Mouse (Mus musculus): ENCODE data around the gene Ube2e2. TPM values are rescaled to one million over a fixed set of nuclear protein-coding genes. Genes with fewer than 3 reads are reported as not detected.

Ube2e2 gene
- polyA plus RNA-seq (2016; fragmentation: Nextera tagmentation; extraction: Ambion mirVana) = 42.9 and 45.4 TPM in 2 replicates

- ATAC-seq (ENCODE audit: insufficient number of reproducible peaks, low FRiP score) = peak; percentile 69
- Histone ChIP-seq H3K27ac (ENCODE audit: poor library complexity, severe bottlenecking) (peak within 1 kb of the TSS; percentile 65), H3K9ac (peak within 1 kb of the TSS; percentile 81), H3K27me3 (replicated peaks) (no peaks in the 10 kb centered on the region), H3K4me2 (peak within 1 kb of the TSS; percentile 92), H3K4me1 (replicated peaks) (no peaks in the 10 kb centered on the region), H3K4me3 (peak within 1 kb of the TSS; percentile 73), H3K9me3 (replicated peaks) (no peaks in the 10 kb centered on the region), H3K36me3 (no peaks in the 10 kb centered on the region)
- WGBS = under 1% methylated on average over 21 of the region's 22 CpGs
Observed at GRCm38 (mm10) chr14:18893947-18894445, at the start of gene Ube2e2. Ube2e2 (minus strand) TSS chr14:18894267.

GRCm38 (mm10) chr14:18940068-18940467 is 46.0 kb upstream of the Ube2e2 start:
- no peaks in the 10 kb centered on the region for H3K36me3 ChIP-seq
- H3K9ac ChIP-seq = no peak overlapping the region
- peaks cover 4% of the 10 kb centered on the region; the same call in 1 of the 2 replicates for H3K9me3 ChIP-seq (replicated peaks)
- H3K27ac ChIP-seq (ENCODE audit: poor library complexity, severe bottlenecking) = no peak overlapping the region
- no peaks in the 10 kb centered on the region for H3K27me3 ChIP-seq (replicated peaks)
- H3K4me3 ChIP-seq = no peak overlapping the region
- H3K4me1 ChIP-seq (replicated peaks) = no peaks in the 10 kb centered on the region
- no peak overlapping the region for H3K4me2 ChIP-seq
- ATAC-seq (ENCODE audit: insufficient number of reproducible peaks, low FRiP score) = no peak

- H3K4me2 ChIP-seq = no peak overlapping the region
- H3K4me3 ChIP-seq = no peak overlapping the region
- H3K4me1 ChIP-seq (replicated peaks) = no peaks in the 10 kb centered on the region
- H3K27ac ChIP-seq (ENCODE audit: poor library complexity, severe bottlenecking) = no peak overlapping the region
- ATAC-seq (ENCODE audit: insufficient number of reproducible peaks, low FRiP score) = no peak
- no peaks in the 10 kb centered on the region for H3K9me3 ChIP-seq (replicated peaks)
- no peak overlapping the region for H3K9ac ChIP-seq
- no peaks in the 10 kb centered on the region for H3K27me3 ChIP-seq (replicated peaks)
- no peaks in the 10 kb centered on the region for H3K36me3 ChIP-seq
Observed at GRCm38 (mm10) chr14:18903553-18903952, 9.5 kb upstream of the Ube2e2 start.

GRCm38 (mm10) chr14:18893121-18893946 is 733 bp downstream of the Ube2e2 start:
- Histone ChIP-seq H3K27ac (ENCODE audit: poor library complexity, severe bottlenecking) (peak overlapping the region; percentile 65), H3K36me3 (no peaks in the 10 kb centered on the region), H3K4me1 (replicated peaks) (no peaks in the 10 kb centered on the region), H3K9me3 (replicated peaks) (no peaks in the 10 kb centered on the region), H3K9ac (peak overlapping the region; percentile 81), H3K4me3 (peak overlapping the region; percentile 73), H3K27me3 (replicated peaks) (no peaks in the 10 kb centered on the region), H3K4me2 (peak overlapping the region; percentile 92)
- ATAC-seq (ENCODE audit: insufficient number of reproducible peaks, low FRiP score) = peak; percentile 90
- WGBS = 5% methylated on average over 111 of the region's 116 CpGs

GRCm38 (mm10) chr14:18889571-18889970 is 4.5 kb downstream of the Ube2e2 start:
- Histone ChIP-seq H3K4me3 (no peak overlapping the region), H3K4me2 (no peak overlapping the region), H3K36me3 (no peaks in the 10 kb centered on the region; the same call in 1 of the 2 replicates), H3K27ac (ENCODE audit: poor library complexity, severe bottlenecking) (no peak overlapping the region), H3K27me3 (replicated peaks) (no peaks in the 10 kb centered on the region), H3K4me1 (replicated peaks) (no peaks in the 10 kb centered on the region), H3K9me3 (replicated peaks) (no peaks in the 10 kb centered on the region), H3K9ac (no peak overlapping the region)
- no peak for ATAC-seq (ENCODE audit: insufficient number of reproducible peaks, low FRiP score)
- 71% methylated on average over 5 of the region's 5 CpGs for WGBS

- Histone ChIP-seq H3K4me1 (replicated peaks) (no peaks in the 10 kb centered on the region), H3K4me3 (no peak overlapping the region), H3K9ac (no peak overlapping the region), H3K36me3 (no peaks in the 10 kb centered on the region; the same call in 1 of the 2 replicates), H3K4me2 (no peak overlapping the region), H3K27me3 (replicated peaks) (no peaks in the 10 kb centered on the region), H3K9me3 (replicated peaks) (no peaks in the 10 kb centered on the region), H3K27ac (ENCODE audit: poor library complexity, severe bottlenecking) (no peak overlapping the region)
- ATAC-seq (ENCODE audit: insufficient number of reproducible peaks, low FRiP score) = no peak
- 77% methylated on average over 1 of the region's 1 CpGs for WGBS
Observed at GRCm38 (mm10) chr14:18882493-18882892, 11.6 kb downstream of the Ube2e2 start.

- WGBS = 52% methylated on average over 1 of the region's 1 CpGs
- no peak overlapping the region for H3K27ac ChIP-seq (ENCODE audit: poor library complexity, severe bottlenecking)
- H3K36me3 ChIP-seq = no peaks in the 10 kb centered on the region
- ATAC-seq (ENCODE audit: insufficient number of reproducible peaks, low FRiP score) = no peak
- H3K4me3 ChIP-seq = no peak overlapping the region
- no peak overlapping the region for H3K9ac ChIP-seq
- no peaks in the 10 kb centered on the region for H3K27me3 ChIP-seq (replicated peaks)
- H3K9me3 ChIP-seq (replicated peaks) = peaks cover 9% of the 10 kb centered on the region; the same call in 1 of the 2 replicates
- no peak overlapping the region for H3K4me2 ChIP-seq
- no peaks in the 10 kb centered on the region; the same call in 1 of the 2 replicates for H3K4me1 ChIP-seq (replicated peaks)
Observed at GRCm38 (mm10) chr14:18870716-18871115, 23.4 kb downstream of the Ube2e2 start.

- WGBS = 80% methylated on average over 1 of the region's 1 CpGs
- Histone ChIP-seq H3K4me2 (no peak overlapping the region), H3K9me3 (replicated peaks) (0 out of 2 replicates have a peak, but pooled peaks cover 2% of the 10 kb centered on the region), H3K4me3 (no peak overlapping the region), H3K27ac (ENCODE audit: poor library complexity, severe bottlenecking) (no peak overlapping the region), H3K27me3 (replicated peaks) (no peaks in the 10 kb centered on the region), H3K9ac (no peak overlapping the region), H3K36me3 (no peaks in the 10 kb centered on the region), H3K4me1 (replicated peaks) (peaks cover 7% of the 10 kb centered on the region)
- no peak for ATAC-seq (ENCODE audit: insufficient number of reproducible peaks, low FRiP score)
Observed at GRCm38 (mm10) chr14:18828661-18829060, 65.4 kb downstream of the Ube2e2 start.

GRCm38 (mm10) chr14:18826753-18827152 is 67.3 kb downstream of the Ube2e2 start:
- no peak overlapping the region for H3K4me2 ChIP-seq
- peaks cover 7% of the 10 kb centered on the region for H3K4me1 ChIP-seq (replicated peaks)
- H3K27ac ChIP-seq (ENCODE audit: poor library complexity, severe bottlenecking) = no peak overlapping the region
- no peak overlapping the region for H3K9ac ChIP-seq
- 0 out of 2 replicates have a peak, but pooled peaks cover 2% of the 10 kb centered on the region for H3K9me3 ChIP-seq (replicated peaks)
- no peaks in the 10 kb centered on the region for H3K27me3 ChIP-seq (replicated peaks)
- no peaks in the 10 kb centered on the region for H3K36me3 ChIP-seq
- no peak for ATAC-seq (ENCODE audit: insufficient number of reproducible peaks, low FRiP score)
- no peak overlapping the region for H3K4me3 ChIP-seq

- Histone ChIP-seq H3K4me3 (no peak overlapping the region), H3K27ac (ENCODE audit: poor library complexity, severe bottlenecking) (no peak overlapping the region), H3K9me3 (replicated peaks) (no peaks in the 10 kb centered on the region), H3K36me3 (no peaks in the 10 kb centered on the region), H3K4me1 (replicated peaks) (no peaks in the 10 kb centered on the region), H3K27me3 (replicated peaks) (no peaks in the 10 kb centered on the region), H3K9ac (no peak overlapping the region), H3K4me2 (no peak overlapping the region)
- ATAC-seq (ENCODE audit: insufficient number of reproducible peaks, low FRiP score) = no peak
- WGBS = 68% methylated on average over 6 of the region's 6 CpGs
Observed at GRCm38 (mm10) chr14:18820713-18821112, 73.4 kb downstream of the Ube2e2 start.

- H3K36me3 ChIP-seq = no peaks in the 10 kb centered on the region
- no peak for ATAC-seq (ENCODE audit: insufficient number of reproducible peaks, low FRiP score)
- no peak overlapping the region for H3K4me2 ChIP-seq
- H3K4me3 ChIP-seq = no peak overlapping the region
- peaks cover 3% of the 10 kb centered on the region for H3K9me3 ChIP-seq (replicated peaks)
- no peak overlapping the region for H3K27ac ChIP-seq (ENCODE audit: poor library complexity, severe bottlenecking)
- peaks cover 6% of the 10 kb centered on the region; the same call in 1 of the 2 replicates for H3K4me1 ChIP-seq (replicated peaks)
- no peak overlapping the region for H3K9ac ChIP-seq
- no peaks in the 10 kb centered on the region for H3K27me3 ChIP-seq (replicated peaks)
Observed at GRCm38 (mm10) chr14:18796857-18797256, 97.2 kb downstream of the Ube2e2 start.
